Mouse (Mus musculus) lung, postnatal 0 days (tissue): ENCODE measurements around the gene Fam189a2.

Experiments
- CTCF ChIP-seq: IDR thresholded peaks from 2 replicates; pipeline ENCODE4 v1.5.1; 2016; ENCODE audit warnings: antibody characterized with exemption, mild to moderate bottlenecking
- EP300 ChIP-seq: IDR thresholded peaks from 2 replicates; pipeline ENCODE4 v1.6.1; 2016; ENCODE audit warnings: antibody characterized with exemption, mild to moderate bottlenecking, control low read depth

DNA sequence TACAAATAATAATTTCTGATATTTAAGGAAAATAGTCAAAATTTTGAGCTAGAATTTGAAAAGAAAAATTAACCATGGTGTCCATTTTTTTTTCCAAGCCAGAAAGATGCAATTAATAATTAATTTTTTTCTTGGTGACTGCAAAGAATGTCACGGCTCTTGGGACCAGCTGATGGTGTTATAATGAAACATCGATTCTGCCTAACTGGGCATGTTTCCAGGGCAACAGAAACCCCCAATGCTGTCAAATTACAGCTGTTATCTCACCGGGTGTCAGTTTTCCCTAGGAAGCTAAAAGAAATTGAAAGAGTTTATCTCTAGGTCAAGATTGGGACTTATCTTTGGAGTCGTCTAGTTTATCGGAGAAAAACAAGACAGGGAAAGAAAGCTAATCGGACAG is 46.6 kb downstream of the Fam189a2 start:
- no peak for TF ChIP-seq EP300
- no peak for TF ChIP-seq CTCF
